Mouse (Mus musculus) liver, embryonic 14.5 days (tissue): ENCODE data around the gene Klhdc8a.

ENCODE experiments used
- CTCF ChIP-seq: IDR thresholded peaks from 2 replicates; pipeline ENCODE4 v1.5.1; 2016; ENCODE audit warnings: antibody characterized with exemption, low read depth, control low read depth
- EP300 ChIP-seq: IDR thresholded peaks from 2 replicates; pipeline ENCODE4 v1.6.1; 2016; ENCODE audit warnings: antibody characterized with exemption, low read depth

GRCm38 (mm10) chr1:132322711-132323542 lies 24.5 kb downstream of the Klhdc8a start:
- no peak for TF ChIP-seq CTCF
- TF ChIP-seq EP300, result no peak
